Mouse (Mus musculus) cerebellum, adult 11-12 months (tissue): ENCODE results near the gene Mrgprd.

Source experiments
- DNase-seq: peaks from one replicate; pipeline ENCODE4 v3.0.0; 2022

Mrgprd gene

DNA sequence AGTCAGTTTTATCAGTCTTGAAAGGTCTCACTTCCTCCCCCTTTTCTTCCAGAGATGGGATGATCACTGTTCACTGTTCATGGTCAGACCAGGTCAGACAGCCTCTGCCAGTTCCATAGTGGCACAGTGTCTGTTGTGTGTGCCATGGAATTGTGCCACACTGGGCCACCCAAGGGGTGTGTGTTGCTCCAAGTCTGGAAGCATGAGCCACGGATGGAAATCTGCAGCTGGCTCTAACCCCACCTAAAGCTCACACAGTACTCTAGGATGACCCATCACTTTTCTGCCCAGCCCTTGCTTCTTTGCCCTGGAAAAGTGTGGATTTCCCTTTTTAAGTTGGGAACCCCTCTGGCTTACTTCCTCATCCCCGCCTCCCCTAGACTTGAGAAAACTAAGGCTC, 10.5 kb upstream of the Mrgprd start:
- DNase-seq = peak; percentile 58

DNA sequence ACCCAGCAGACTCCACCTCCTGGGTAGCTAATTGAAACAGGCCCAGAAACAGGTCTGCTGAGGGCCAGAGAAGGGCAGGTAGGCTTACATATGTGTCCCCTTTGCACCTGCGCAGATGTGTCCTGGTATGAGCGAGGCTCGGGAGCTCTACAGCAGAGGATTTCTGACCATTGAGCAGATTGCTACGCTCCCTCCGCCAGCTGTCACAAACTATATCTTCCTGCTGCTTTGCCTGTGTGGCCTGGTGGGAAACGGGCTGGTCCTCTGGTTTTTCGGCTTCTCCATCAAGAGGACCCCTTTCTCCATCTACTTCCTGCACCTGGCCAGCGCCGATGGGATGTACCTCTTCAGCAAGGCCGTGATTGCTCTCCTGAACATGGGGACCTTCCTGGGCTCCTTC, 7.0 kb upstream of the Mrgprd start:
- DNase-seq = peak; percentile 45

DNA sequence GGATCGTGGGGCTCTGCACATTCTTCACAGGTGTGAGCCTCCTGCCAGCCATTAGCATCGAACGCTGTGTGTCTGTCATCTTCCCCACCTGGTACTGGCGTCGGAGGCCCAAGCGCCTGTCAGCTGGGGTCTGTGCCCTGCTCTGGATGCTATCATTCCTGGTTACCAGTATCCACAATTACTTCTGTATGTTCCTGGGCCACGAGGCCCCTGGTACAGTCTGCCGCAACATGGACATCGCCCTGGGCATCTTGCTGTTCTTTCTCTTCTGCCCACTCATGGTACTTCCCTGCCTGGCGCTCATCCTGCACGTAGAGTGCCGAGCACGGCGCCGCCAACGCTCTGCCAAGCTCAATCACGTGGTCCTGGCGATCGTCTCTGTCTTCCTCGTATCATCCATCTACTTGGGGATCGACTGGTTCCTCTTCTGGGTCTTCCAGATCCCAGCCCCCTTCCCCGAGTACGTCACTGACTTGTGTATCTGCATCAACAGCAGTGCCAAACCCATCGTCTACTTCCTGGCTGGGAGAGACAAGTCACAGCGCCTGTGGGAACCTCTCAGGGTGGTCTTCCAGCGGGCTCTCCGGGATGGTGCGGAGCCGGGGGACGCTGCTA, 6.5 kb upstream of the Mrgprd start:
- peak; percentile 75 for DNase-seq

DNA sequence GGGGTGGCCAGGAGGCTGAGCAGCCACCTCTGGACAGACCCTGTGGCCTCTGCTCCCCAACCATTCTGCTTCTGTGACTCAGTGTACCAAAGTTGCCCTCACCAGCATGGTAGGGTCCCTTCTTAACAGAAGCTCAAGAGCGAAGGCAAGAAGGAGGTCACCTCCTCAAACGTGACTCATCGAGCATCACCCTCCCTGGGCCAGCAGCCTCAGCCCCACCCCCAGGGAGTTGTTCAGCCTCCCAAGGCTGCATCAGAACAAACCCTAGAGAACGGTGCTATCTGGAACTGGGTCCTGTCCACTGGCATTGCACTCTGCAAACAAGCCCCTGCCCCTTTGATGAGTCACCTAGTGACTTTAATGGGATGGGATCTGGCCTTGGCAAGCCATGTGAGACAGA, 5.8 kb upstream of the Mrgprd start:
- DNase-seq = peak; percentile 60

DNA sequence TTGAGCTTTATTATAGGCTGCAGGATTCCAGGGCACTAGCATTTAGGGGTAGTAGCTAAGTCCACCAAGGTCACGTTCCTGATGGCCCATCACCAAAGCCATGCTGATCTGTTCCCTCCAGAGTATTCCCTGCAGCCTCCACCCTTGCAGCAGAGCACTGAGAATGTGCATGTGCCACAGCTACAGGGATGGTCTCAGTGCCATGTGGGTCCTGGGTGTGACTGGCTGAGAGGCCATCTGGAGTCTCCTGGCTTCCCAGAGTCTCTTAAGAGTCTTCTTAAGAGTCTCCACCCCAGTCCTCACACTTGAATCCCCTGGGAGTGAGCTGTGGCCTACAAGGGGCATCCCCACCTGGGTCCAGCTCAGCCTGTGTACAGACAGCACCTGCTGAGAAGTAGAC, 4.8 kb upstream of the Mrgprd start:
- peak; percentile 53 for DNase-seq

DNA sequence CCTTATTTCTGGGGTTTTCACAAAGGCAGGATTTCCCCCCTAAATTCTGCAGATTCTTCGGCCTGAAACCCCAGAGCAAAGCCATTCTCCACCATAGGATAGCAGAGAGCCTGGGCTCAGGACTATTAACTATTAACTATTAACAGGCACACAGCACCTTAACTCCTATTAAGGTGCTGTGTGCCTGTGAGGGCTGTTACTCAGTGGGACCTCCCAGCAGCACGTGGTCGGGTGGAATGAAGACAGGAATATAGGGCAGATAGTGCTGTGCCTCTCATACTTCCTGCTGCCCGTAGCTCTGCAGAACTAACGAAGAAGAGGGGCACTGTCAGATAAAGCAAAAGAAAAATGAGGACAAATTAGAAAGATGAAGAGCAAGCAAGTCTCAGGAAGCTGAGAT, 4.1 kb upstream of the Mrgprd start:
- DNase-seq = no peak

DNA sequence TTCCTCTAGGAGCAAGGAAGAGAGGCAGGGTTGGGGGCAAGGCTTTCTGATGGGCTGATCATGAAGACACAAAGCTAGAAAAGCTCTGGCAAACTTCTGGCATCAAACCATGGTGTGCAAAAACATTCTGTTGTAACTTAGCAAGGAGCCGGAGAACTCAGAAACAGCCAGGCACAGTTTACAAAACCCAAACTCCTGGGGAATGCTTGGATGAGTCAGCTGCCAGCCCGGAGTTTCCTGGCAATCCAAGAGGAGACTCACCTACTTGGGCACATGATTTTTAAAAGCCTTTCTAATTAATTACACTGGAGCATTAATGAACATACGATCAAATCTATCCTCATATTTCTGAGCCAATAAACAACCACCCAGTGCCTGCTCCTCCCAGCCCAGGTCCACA, 2.5 kb upstream of the Mrgprd start:
- DNase-seq = peak; percentile 34

DNA sequence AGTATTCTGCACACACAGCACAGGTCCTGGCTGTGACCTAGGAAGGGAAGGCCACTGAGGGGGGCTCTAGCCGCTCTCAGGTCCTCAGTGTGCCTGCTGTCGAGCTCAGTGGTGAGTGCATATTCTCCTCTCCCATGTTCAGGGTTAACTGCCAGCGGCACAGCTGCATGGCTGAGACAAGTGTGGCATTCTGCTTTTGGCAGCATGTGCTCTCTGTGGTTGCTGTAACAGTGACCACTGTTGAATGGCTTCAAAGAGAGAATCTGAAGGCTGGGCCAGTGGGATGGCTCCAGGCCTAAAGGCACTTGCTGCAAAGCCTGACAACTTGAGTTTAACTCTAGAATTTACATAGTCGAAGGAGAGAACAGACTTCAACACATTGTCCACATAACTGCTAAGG, 2.9 kb downstream of the Mrgprd start:
- peak; percentile 46 for DNase-seq

DNA sequence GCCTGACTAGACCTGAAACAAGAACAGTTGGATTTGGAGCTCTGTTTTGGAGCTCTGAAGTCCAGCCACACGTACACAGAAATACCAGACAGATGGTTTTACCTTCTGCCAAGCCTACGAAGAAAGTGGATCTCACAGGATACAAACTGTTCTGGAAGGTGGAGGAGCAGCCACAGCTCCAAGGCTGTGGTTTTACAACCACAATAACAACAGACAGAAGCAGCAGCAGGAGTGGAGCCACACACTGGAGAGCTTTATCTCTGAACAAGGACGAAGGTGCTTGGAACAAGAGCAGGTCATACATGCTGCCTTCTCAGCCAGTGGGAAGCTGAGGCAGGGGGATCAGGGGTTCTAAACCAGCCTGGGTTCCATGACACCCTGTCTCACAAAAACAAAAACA, 4.8 kb downstream of the Mrgprd start:
- peak; percentile 85 for DNase-seq

DNA sequence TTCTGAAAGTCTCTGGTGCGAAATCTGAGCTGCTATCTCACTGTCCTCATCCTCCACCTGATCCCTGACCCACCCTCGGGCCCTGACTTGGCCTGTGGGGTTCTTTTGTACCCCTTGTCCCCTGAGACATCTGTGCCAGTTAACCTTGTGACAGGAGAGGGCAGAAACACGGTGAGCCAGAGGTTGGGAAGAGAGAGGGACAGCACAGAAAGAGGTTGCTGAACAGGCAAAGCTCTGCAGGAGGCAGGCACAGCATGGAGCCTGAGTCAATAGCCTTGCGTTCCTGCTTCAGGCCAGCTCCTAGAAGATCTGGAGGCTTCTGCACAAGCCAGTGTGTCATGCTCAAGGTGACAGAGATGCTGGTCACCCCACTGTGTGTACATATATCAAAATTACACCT, 9.0 kb downstream of the Mrgprd start:
- DNase-seq = peak; percentile 34

DNA sequence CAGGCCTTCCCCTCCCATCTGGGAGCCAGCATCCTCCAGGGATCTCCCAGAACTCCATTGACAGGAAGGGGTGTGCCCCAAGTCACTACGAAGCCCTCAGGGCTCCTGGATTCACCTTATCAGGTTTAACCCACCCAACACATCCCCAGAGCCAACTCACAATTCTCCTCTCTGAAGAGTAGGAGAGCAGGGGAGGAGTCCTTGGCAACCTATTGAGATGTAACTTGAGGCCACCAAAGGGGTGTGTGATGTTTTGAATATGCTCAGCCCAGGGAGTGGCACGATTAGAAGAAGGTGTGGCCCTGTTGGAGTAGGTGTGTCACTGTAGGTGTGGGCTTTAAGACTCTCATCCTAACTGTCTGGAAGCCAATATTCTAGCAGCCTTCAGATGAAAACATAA, 11.1 kb downstream of the Mrgprd start:
- no peak for DNase-seq

DNA sequence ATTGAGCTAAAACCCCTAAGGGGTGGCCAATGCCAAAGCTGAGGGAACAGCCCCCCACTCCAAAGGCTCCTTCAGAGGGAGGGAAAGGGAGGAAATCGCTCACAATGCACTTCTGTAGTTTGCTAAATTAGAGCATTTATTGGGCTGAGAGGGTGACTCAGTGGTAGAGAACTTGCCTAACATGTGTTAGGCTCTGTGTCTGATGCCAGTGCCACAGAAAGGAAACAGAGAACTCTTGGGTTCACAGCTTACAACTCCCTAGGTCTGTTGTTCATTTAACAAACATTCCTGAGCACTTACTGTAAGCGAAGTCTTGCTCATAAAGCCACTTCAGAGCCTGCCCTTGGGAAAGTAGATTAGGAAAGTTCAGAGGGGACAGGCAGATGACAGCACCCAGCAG, 15.3 kb downstream of the Mrgprd start:
- DNase-seq = no peak

DNA sequence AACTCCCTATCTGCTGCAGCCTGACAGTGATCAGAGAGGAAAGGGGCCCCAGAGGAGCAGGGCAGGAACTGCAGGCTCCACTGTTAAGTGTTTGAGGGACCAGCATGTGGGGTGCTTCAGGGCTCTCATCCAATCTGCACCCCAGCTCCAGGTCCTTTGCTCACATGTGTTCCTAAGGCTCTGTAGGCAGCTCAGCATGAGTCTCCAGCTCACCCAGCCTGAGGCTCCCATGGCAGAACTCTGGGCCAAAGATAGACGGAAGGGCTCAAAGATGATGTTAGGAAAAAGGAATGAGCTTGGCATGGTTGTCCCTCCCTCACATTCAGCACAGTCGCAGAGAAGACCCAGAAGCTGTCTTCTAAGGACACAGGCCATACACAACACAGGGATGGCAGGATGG, 16.0 kb downstream of the Mrgprd start:
- DNase-seq = peak; percentile 33

DNA sequence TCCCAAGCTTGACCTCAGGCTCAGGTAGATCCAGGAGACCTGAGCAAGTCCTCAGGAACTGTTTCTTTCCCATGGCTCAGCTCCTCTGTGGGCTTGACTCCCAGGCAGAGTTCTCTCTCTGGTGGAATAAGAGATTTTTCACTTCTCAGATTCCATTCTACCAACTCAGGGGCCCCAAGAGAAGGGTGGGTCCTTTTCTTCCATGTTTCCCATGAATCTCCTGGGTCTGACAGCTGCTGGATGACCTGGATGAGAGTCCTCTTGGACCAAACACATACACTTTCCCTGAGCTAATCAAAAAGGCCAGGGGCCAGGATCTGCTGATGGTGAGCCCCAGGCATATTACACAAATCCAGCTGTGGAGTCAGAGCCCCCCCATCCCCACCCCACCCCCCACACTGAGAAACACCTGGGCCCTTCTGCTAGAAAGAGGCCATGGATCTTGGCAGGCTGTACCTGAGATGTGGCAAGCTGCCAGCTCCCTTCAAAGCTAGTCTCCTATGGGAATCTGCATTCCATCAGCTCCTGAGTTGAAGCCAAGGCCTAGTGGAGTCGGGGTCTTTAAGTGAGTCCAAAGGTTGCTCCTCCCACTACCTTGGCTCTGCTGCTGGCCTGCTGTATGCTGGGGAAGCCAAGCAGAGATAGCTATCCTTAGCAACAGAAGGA, 17.9 kb downstream of the Mrgprd start:
- peak; percentile 82 for DNase-seq

DNA sequence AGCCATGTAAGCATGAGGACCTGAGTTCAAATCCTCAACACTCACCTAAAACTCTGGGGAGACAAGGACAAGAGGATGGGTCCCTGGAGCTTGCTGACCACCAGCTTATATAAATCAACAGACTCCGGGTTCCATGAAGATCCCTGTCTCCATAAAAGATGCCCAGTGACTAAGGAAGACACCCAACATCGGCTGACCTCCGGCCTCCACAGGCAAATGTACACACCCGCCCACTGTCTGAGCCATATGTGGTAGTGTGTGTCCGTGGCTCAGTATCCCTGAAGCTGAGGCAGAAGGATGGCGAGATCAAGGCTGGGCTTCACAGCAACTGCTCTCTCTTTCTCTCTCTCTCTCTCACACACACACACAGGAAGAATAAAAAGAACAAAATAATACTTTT, 19.3 kb downstream of the Mrgprd start:
- DNase-seq = peak; percentile 44

DNA sequence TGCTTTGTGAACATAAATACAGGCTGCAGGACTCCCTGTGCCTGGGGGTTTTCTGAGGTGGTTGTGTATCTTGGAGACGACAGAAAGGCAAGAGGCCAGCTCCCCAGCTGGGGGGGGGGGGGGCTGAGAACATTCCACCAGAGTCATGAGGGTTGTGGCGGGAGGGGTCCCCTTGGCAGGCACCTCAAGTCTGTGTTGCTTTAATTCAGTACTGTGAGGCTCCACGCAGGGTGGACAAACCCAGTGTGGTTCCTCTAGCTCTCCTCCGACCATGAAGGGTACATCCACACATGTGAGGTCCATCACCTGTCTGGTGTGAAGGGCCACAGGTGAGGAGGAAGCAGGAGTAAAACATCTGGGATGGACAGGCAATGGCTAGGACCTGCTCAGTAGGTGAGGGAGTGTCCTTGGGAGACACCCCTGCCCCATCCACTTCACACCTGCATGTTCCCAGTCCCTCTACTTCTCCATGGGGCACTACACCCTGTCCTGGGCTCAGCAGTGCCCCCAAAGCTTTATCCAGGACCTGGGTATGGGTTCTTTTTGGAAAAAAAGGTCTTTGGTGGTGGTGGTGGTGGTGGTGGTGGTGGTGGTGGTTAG, 19.9 kb downstream of the Mrgprd start:
- DNase-seq = peak; percentile 78

DNA sequence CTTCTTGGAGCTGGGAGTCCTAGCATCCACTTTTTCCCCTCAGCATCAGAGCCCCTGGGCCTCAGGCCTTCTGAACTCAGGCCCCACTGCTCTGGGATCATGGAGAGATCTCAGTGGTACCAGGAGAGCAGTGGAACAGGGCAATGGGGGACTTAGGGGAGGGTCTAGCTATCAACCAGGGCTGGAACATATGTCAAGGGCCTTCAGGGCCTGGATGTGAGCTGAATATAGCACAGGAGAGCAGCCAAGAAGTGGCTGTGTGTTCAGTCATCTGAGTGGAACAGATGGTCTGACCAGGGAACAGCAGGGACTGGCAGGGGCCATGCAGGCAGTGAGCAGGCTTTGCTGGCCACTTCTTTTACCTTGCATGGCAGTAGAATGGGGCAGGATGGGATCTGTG, 20.6 kb downstream of the Mrgprd start:
- DNase-seq = peak; percentile 98

DNA sequence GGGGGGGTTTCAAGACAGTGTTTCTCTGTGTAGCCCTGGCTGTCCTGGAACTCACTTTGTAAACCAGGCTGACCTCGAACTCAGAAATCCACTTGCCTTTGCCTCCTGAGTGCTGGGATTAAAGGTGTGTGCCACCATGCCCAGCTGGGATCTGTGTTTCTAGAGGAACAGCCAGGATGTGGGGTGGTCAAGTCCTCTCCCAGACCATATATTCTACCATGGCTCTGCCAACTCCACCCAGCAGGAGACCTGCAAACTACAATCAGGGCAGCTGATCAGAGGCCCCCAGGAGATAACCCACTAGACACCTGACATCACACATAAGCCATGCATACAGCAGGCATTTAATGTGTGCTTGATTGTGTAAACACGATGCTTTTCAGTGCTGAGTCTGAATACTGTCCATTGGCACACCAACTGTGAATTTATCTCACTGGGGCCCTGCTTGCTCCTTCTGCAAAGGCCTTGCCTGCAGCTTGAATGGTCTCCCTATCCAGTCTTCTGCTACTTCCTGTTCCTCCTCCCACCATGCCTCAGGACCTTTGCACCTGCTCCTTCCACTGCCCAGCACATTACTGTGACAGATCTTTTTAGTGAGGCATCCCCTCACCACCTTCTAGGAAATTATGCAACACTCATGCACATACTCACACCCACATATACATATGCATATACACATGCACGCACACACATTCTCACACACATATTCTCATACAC, 21.1 kb downstream of the Mrgprd start:
- DNase-seq = peak; percentile 87

DNA sequence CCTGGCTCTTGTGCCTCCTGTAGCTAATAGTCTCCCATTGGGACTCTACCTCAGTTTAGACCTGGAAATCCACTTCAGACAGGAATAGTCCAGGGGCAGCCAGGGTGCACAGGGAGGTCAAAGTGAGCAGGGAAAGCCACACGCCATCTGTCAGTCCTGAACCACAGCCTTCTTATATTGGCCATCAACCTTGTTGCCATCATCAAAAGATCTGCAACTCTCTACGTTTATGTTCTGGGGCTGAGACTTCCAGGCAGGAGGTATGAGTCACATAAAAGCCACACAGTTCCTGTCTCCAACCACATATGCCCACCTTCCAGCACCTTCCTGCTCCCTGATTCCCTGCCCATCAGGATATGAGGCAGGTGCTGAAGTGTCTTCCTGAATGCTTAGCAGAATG, 23.3 kb downstream of the Mrgprd start:
- DNase-seq = peak; percentile 69

DNA sequence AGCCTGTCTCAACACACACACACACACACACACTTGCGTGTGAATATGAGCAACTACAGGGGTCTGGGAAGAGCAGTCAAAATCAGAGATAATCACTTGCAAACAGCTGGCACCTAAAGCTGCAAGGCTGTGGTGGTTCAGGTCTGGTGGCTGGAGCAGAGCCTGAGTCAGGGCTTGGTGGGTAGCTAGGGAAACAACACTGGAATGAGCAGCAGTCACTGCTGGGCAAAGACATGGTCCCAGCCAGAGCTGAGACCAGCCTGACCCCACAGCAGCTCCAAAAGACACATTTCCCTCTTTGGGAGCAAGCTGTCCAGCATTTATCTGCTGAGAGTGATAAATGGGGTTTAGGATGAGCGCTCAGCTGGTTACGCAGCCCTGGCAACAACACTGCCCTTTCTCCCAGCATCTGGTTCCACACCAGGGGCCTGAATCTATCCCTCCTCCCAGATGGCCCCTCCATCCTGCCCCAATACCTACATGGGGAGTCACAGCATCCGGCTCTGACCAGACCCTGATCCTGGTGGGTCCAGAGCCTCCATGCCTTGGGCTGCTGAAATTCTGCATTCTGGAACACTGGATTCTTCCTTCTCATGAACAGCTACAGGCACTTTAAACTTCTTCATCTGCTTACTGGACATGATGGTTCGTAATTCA, 25.7 kb downstream of the Mrgprd start:
- peak; percentile 33 for DNase-seq
